Mouse (Mus musculus): ENCODE measurements at regions not wholly inside any gene's neighbourhood (a gene's known extent, or its start where the extent isn't known, plus 50 kb on each side); places are given as distances from the start of the nearest gene placed in this dataset.

- DNase-seq, result no peak
- intact Hi-C loops (cut with DNase I), result no loop called here
Observed at GRCm38 (mm10) chr3:64898610-64899009, 54.0 kb upstream of the Vmn2r7 start.

GRCm38 (mm10) chr3:64901317-64901892, 56.8 kb upstream of the Vmn2r7 start:
- intact Hi-C loops (cut with DNase I), result no loop called here
- no peak for DNase-seq

- intact Hi-C loops (cut with DNase I), result no loop called here
- no peak for DNase-seq
Observed at GRCm38 (mm10) chr3:64949307-64949706, 104.7 kb upstream of the Vmn2r7 start.

- intact Hi-C loops (cut with DNase I), result no loop called here
- DNase-seq, result no peak
Observed at GRCm38 (mm10) chr3:64964667-64965415, 120.3 kb upstream of the Vmn2r7 start.

GRCm38 (mm10) chr3:64965416-64965980, 120.9 kb upstream of the Vmn2r7 start:
- DNase-seq, result no peak
- intact Hi-C loops (cut with DNase I), result no loop called here

- intact Hi-C loops (cut with DNase I), result no loop called here
Observed at GRCm38 (mm10) chr3:64968275-64968674, 123.7 kb upstream of the Vmn2r7 start.

GRCm38 (mm10) chr3:64984369-64984768, 124.8 kb upstream of the Kcnab1 start:
- intact Hi-C loops (cut with DNase I), result loop anchor here (2.0 to 10.0 kb wide), 4 partner anchors 238 to 948 kb away; no protein-coding TSS in a partner anchor

More at GRCm38 (mm10) chr3:64968275-64968674, 123.7 kb upstream of the Vmn2r7 start:
- DNase-seq, result no peak

GRCm38 (mm10) chr3:64987665-64988064, 121.5 kb upstream of the Kcnab1 start:
- DNase-seq, result peak; percentile 12 to 36
- intact Hi-C loops (cut with DNase I), result loop anchor here (5.0 to 10.0 kb wide), 3 partner anchors 330 to 1005 kb away; no protein-coding TSS in a partner anchor

More at GRCm38 (mm10) chr3:64984369-64984768, 124.8 kb upstream of the Kcnab1 start:
- peak in 1 of 2 experiments; percentile 12 for DNase-seq

- intact Hi-C loops (cut with DNase I), result no loop called here
Observed at GRCm38 (mm10) chr3:64996451-64996850, 112.7 kb upstream of the Kcnab1 start.

GRCm38 (mm10) chr3:64997552-64997951, 111.6 kb upstream of the Kcnab1 start:
- intact Hi-C loops (cut with DNase I), result no loop called here
- DNase-seq, result no peak

More at GRCm38 (mm10) chr3:64996451-64996850, 112.7 kb upstream of the Kcnab1 start:
- no peak for DNase-seq

GRCm38 (mm10) chr3:65001131-65001530, 108.1 kb upstream of the Kcnab1 start:
- intact Hi-C loops (cut with DNase I), result no loop called here
- no peak for DNase-seq

GRCm38 (mm10) chr3:65002578-65002977, 106.6 kb upstream of the Kcnab1 start:
- intact Hi-C loops (cut with DNase I), result no loop called here
- DNase-seq, result no peak

- intact Hi-C loops (cut with DNase I), result no loop called here
- no peak for DNase-seq
Observed at GRCm38 (mm10) chr3:65006127-65006526, 103.1 kb upstream of the Kcnab1 start.

- no peak for DNase-seq
- intact Hi-C loops (cut with DNase I), result no loop called here
Observed at GRCm38 (mm10) chr3:65006565-65006964, 102.6 kb upstream of the Kcnab1 start.

- intact Hi-C loops (cut with DNase I), result no loop called here
- DNase-seq, result no peak
Observed at GRCm38 (mm10) chr3:65023876-65024275, 85.3 kb upstream of the Kcnab1 start.

- intact Hi-C loops (cut with DNase I), result no loop called here
- DNase-seq, result no peak
Observed at GRCm38 (mm10) chr3:65037626-65038025, 71.6 kb upstream of the Kcnab1 start.

GRCm38 (mm10) chr3:65047879-65048278, 61.3 kb upstream of the Kcnab1 start:
- DNase-seq, result no peak
- intact Hi-C loops (cut with DNase I), result no loop called here

- intact Hi-C loops (cut with DNase I), result no loop called here
- DNase-seq, result no peak
Observed at GRCm38 (mm10) chr3:65055401-65055800, 53.8 kb upstream of the Kcnab1 start.
